Mouse (Mus musculus) cerebellum, adult 9-11 months (tissue): ENCODE measurements around the gene Sptan1.

ENCODE experiments used
- DNase-seq: peaks from one replicate; pipeline ENCODE4 v3.0.0; 2022

The Sptan1 gene

GRCm38 (mm10) chr2:30062249-30063093 lies 97.1 kb downstream of the Sptan1 start:
- peak; percentile 71 for DNase-seq

- DNase-seq = no peak
These were observed 97.9 kb downstream of the Sptan1 start for GRCm38 (mm10) chr2:30063235-30063634.

- no peak for DNase-seq
These were observed 98.4 kb downstream of the Sptan1 start for GRCm38 (mm10) chr2:30063791-30064190.

GRCm38 (mm10) chr2:30064298-30064697 lies 98.9 kb downstream of the Sptan1 start:
- no peak for DNase-seq

- peak; percentile 97 for DNase-seq
These were observed 100.9 kb downstream of the Sptan1 start for GRCm38 (mm10) chr2:30066046-30066901.

GRCm38 (mm10) chr2:30067031-30067888 lies 101.9 kb downstream of the Sptan1 start:
- peak; percentile 67 for DNase-seq

GRCm38 (mm10) chr2:30067962-30068361 lies 102.6 kb downstream of the Sptan1 start:
- DNase-seq = no peak

GRCm38 (mm10) chr2:30072875-30073274 lies 107.5 kb downstream of the Sptan1 start:
- no peak for DNase-seq

- no peak for DNase-seq
These were observed 107.9 kb downstream of the Sptan1 start for GRCm38 (mm10) chr2:30073285-30073684.

GRCm38 (mm10) chr2:30075625-30076024 lies 110.3 kb downstream of the Sptan1 start:
- no peak for DNase-seq

GRCm38 (mm10) chr2:30076439-30076838 lies 111.1 kb downstream of the Sptan1 start:
- no peak for DNase-seq

- DNase-seq = no peak
These were observed 111.6 kb downstream of the Sptan1 start for GRCm38 (mm10) chr2:30076959-30077358.

- DNase-seq = peak; percentile 73
These were observed 112.4 kb downstream of the Sptan1 start, which contains the start of gene Pkn3 for GRCm38 (mm10) chr2:30077502-30078348. Gene Pkn3, plus strand, starts transcription at chr2:30077684.

GRCm38 (mm10) chr2:30078349-30078712 lies 113.0 kb downstream of the Sptan1 start:
- no peak for DNase-seq

- DNase-seq = no peak
These were observed 113.4 kb downstream of the Sptan1 start for GRCm38 (mm10) chr2:30078760-30079159.

- DNase-seq = no peak
These were observed 114.9 kb downstream of the Sptan1 start for GRCm38 (mm10) chr2:30080181-30080800.
